Mouse (Mus musculus): ENCODE measurements at regions not wholly inside any gene's neighbourhood (a gene's known extent, or its start where the extent isn't known, plus 50 kb on each side); places are given as distances from the start of the nearest gene placed in this dataset.

DNA sequence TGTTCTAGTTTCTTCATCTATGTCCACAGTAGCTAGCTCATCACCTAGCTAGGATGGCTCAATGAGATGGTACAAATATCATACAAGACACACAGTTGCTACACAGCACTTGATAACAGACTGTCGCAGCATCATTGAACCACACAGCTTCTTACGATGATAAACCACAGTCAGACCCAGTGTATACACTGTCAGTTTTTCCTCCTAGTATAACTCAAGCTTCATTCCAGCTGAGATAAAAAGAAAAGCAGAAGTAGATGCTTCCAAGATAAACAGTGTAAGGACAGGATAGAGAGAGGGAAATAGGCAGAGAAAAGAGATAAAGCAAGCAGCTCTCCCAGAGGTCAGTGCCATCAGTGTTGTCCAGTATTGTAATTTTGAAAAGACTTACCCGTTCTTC is 92.1 kb upstream of the Cdkn3 start:
- TF ChIP-seq CHD2 (IDR thresholded peaks at IDR 0.05; ENCODE audit: low read depth, low read length) = no peak
- no peak for TF ChIP-seq HCFC1 (IDR thresholded peaks at IDR 0.05; ENCODE audit: borderline replicate concordance, insufficient read depth, low read length)
- TF ChIP-seq ZC3H11A (IDR thresholded peaks at IDR 0.05; ENCODE audit: borderline replicate concordance, low read depth, low read length) = no peak
- TF ChIP-seq MAFK (IDR thresholded peaks at IDR 0.05; ENCODE audit: insufficient read depth, low read depth, low read length) = no peak
